Mouse (Mus musculus) myocyte (in vitro differentiated cells): ENCODE results near the gene Tubb5.

Source experiments
- CEBPB ChIP-seq: IDR thresholded peaks from 2 replicates; pipeline ENCODE4 v1.6.1; 2011; ENCODE audit warnings: mild to moderate bottlenecking, moderate library complexity; ENCODE audit not compliant: poor library complexity, insufficient read depth, severe bottlenecking
- MAX ChIP-seq: IDR thresholded peaks from one replicate; pipeline ENCODE4 v1.6.1; 2011; ENCODE audit warnings: low read depth, mild to moderate bottlenecking, control low read depth
- MYOD1 ChIP-seq, 3 experiments: IDR thresholded peaks; one replicate each; pipeline ENCODE4 v1.6.1; 2011; ENCODE audit warnings: control low read depth in 2 of 3, low read depth in 2 of 3, mild to moderate bottlenecking in 2 of 3, moderate library complexity in 1 of 3; ENCODE audit not compliant: insufficient read length in 2 of 3, control insufficient read depth in 1 of 3
- POLR2A ChIP-seq: IDR thresholded peaks from one replicate; pipeline ENCODE4 v1.6.1; 2011; ENCODE audit warnings: low read depth, mild to moderate bottlenecking, control low read depth, moderate library complexity; ENCODE audit not compliant: insufficient read length
- POLR2AphosphoS2 ChIP-seq: IDR thresholded peaks from one replicate; pipeline ENCODE4 v1.6.1; 2011; ENCODE audit warnings: low read depth, control low read depth; ENCODE audit not compliant: insufficient read length
- SRF ChIP-seq: IDR thresholded peaks from one replicate; pipeline ENCODE4 v1.6.1; 2011; ENCODE audit warnings: low read depth; ENCODE audit not compliant: control insufficient read depth, insufficient read length
- TCF3 ChIP-seq: IDR thresholded peaks from one replicate; pipeline ENCODE4 v1.6.1; 2011; ENCODE audit warnings: low read depth, control low read depth; ENCODE audit not compliant: insufficient read length
- USF1 ChIP-seq: IDR thresholded peaks from one replicate; pipeline ENCODE4 v1.6.1; 2011; ENCODE audit warnings: low read depth, mild to moderate bottlenecking, control low read depth, moderate library complexity

GRCm38 (mm10) chr17:35812736-35813135, 25.4 kb downstream of the Tubb5 start:
- TF ChIP-seq POLR2A (no peak), USF1 (no peak), CEBPB (no peak), MYOD1 (IDR thresholded peaks at IDR 0.05; ENCODE audit: control insufficient read depth in 1 of 3, insufficient read length in 2 of 3, low read depth in 2 of 3) (no peak), SRF (no peak), TCF3 (no peak), MAX (no peak), POLR2AphosphoS2 (no peak)
